Mouse (Mus musculus): ENCODE measurements around the gene Tead3. TPM values are rescaled to one million over a fixed set of nuclear protein-coding genes. Genes with fewer than 3 reads are reported as not detected.

The Tead3 gene
- polyA plus RNA-seq, 1 experiment from 2014 or later: 1.4 TPM

Other genes starting within 250 kb of the Tead3 start
- 5.4 and 5.8 TPM in 2 replicates for gene Scube3, start 208.7 kb downstream of the Tead3 start, polyA plus RNA-seq (2015; fragmentation: Nextera tagmentation; extraction: Ambion mirVana)
- 40.4 and 42.1 TPM in 2 replicates for gene Zfp523, start 173.7 kb downstream of the Tead3 start, polyA plus RNA-seq (2015; fragmentation: Nextera tagmentation; extraction: Ambion mirVana)
- gene Def6, start 143.0 kb downstream of the Tead3 start, polyA plus RNA-seq (2015; fragmentation: Nextera tagmentation; extraction: Ambion mirVana): 6.1 and 6.8 TPM in 2 replicates
- 1.2 and 1.6 TPM in 2 replicates for gene Ppard, start 118.1 kb downstream of the Tead3 start, polyA plus RNA-seq (2015; fragmentation: Nextera tagmentation; extraction: Ambion mirVana)
- 25.2 and 26.3 TPM in 2 replicates for gene Fance, start 37.3 kb downstream of the Tead3 start, polyA plus RNA-seq (2015; fragmentation: Nextera tagmentation; extraction: Ambion mirVana)
- gene Rpl10a, start 22.3 kb downstream of the Tead3 start, polyA plus RNA-seq (2015; fragmentation: Nextera tagmentation; extraction: Ambion mirVana): 304 and 312 TPM in 2 replicates
- 1.4 and 1.7 TPM in 2 replicates for gene Tulp1, start 14.4 kb upstream of the Tead3 start, polyA plus RNA-seq (2015; fragmentation: Nextera tagmentation; extraction: Ambion mirVana)
- gene Fkbp5, start 166.7 kb upstream of the Tead3 start, polyA plus RNA-seq (2015; fragmentation: Nextera tagmentation; extraction: Ambion mirVana): 36.3 and 40.5 TPM in 2 replicates
- not detected in 2 replicates for gene Armc12, start 180.0 kb upstream of the Tead3 start, polyA plus RNA-seq (2015; fragmentation: Nextera tagmentation; extraction: Ambion mirVana)
- not detected in 2 replicates for gene Clpsl2, start 198.6 kb upstream of the Tead3 start, polyA plus RNA-seq (2015; fragmentation: Nextera tagmentation; extraction: Ambion mirVana)
- not detected in 2 replicates for gene Clps, start 209.9 kb upstream of the Tead3 start, polyA plus RNA-seq (2015; fragmentation: Nextera tagmentation; extraction: Ambion mirVana)
- gene Lhfpl5, start 224.8 kb upstream of the Tead3 start, polyA plus RNA-seq (2015; fragmentation: Nextera tagmentation; extraction: Ambion mirVana): 13.1 and 16.6 TPM in 2 replicates

Measured in midbrain, embryonic 16.5 days (tissue).